Mouse (Mus musculus): ENCODE data around the gene Sec31a.

GRCm38 (mm10) chr5:100438796-100439195, 22.8 kb upstream of the Sec31a start:
- TF ChIP-seq EP300 (IDR thresholded peaks at IDR 0.05; ENCODE audit: low read depth) (no peak), CTCF (IDR thresholded peaks at IDR 0.05; ENCODE audit: low read depth) (no peak)

Measured in liver, postnatal 0 days (tissue).